Mouse (Mus musculus): Measurements from ENCODE around the gene Mex3d. TPM values are rescaled to one million over a fixed set of nuclear protein-coding genes. Genes with fewer than 3 reads are reported as not detected.

The Mex3d gene
- total and polyA plus RNA-seq, 3 experiments = 15.6 to 18.8 TPM; not detected in 1

DNA sequence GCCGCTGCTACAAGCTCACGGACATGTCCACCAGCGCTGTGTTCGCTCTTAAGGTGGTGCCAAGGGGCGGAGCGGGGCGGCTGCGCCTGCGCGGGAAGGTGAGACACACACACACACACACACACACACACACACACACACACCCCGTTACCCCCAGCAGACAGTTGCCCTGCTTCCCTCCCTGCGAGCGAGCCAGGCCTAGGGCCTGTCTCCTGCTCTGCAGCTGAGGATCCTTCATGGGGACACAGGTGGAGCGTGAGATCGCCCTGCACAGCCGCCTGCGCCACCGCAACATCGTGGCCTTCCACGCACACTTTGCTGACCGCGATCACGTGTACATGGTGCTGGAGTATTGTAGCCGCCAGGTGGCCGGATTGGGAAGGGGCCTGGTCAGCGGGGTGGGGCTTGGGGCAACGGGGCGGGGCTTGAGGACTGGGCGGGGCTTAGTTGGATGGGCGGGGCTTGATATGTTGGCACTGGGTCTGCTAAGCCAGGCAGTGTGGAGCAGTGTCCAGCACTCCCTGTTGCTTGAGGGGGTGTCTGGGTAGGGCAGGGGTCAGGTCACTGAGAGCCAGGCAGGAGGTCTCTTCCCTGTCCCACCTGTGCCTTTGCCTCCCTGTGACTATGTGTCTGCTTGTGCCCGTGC is 29.3 kb downstream of the Mex3d start:
- Histone ChIP-seq H3K4me1 (ENCODE audit: control insufficient read depth in 1 of 2, insufficient read depth in 2 of 2, low read length in 2 of 2) (peaks cover 4 to 5% of the 10 kb centered on the region in 2 experiments), H3K27me3 (ENCODE audit: control insufficient read depth in 1 of 2, insufficient read depth in 2 of 2, low read length in 2 of 2) (no peaks in the 10 kb centered on the region), H3K9me3 (replicated peaks; ENCODE audit: insufficient read depth, low read length) (no peaks in the 10 kb centered on the region), H3K9ac (ENCODE audit: control insufficient read depth, low read depth, low read length, poor library complexity, severe bottlenecking) (no peak overlapping the region), H3K79me2 (ENCODE audit: control insufficient read depth, insufficient read depth, low read length, poor library complexity) (no peaks in the 10 kb centered on the region), H3K27ac (ENCODE audit: control insufficient read depth, low read depth, low read length) (no peak overlapping the region), H3K36me3 (ENCODE audit: control insufficient read depth in 1 of 2, insufficient read depth in 2 of 2, low read length in 2 of 2) (peaks cover 0 to 1% of the 10 kb centered on the region in 2 experiments; a peak in 1 of 4 replicates), H3K4me3 (ENCODE audit: control insufficient read depth in 1 of 2, insufficient read depth in 1 of 2, low read depth in 2 of 2, low read length in 2 of 2) (no peak overlapping the region)
- DNase-seq (ENCODE audit: low read depth, low spot score) = no peak
- TF ChIP-seq POLR2A (IDR thresholded peaks at IDR 0.05; ENCODE audit: control insufficient read depth in 1 of 2, insufficient read depth in 1 of 2, low read depth in 1 of 2, low read length in 2 of 2, poor library complexity in 1 of 2) = no peak
- TF ChIP-seq TBP (IDR thresholded peaks at IDR 0.05; ENCODE audit: low read depth, low read length) = no peak
- TF ChIP-seq ZNF384 (IDR thresholded peaks at IDR 0.05; ENCODE audit: low read depth, low read length) = no peak
- no peak for TF ChIP-seq ELF1 (IDR thresholded peaks at IDR 0.05; ENCODE audit: low read depth, low read length)

DNA sequence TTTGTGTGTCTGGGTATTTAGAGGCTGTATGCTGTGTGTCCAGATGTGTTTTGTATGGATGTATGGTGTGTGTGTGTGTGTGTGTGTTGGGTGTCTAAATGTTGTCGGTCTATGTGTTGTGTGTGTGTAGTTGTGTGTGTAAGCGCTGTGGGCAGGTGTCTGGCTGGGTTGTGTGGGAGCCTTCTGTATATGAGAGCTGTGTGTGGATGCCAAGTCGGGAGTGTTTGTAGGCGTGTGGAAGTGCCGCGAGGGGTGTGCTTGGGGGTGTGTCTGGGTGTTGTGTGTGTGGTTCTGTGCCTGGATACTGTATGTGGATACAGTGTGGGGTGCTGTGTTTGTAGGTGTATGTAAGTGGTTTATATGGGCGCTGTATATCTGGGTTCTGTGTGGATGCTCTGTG is 30.1 kb downstream of the Mex3d start:
- Histone ChIP-seq H3K9ac (ENCODE audit: control insufficient read depth, low read depth, low read length, poor library complexity, severe bottlenecking) (no peak overlapping the region), H3K79me2 (ENCODE audit: control insufficient read depth, insufficient read depth, low read length, poor library complexity) (no peaks in the 10 kb centered on the region), H3K27ac (ENCODE audit: control insufficient read depth, low read depth, low read length) (no peak overlapping the region), H3K4me3 (ENCODE audit: control insufficient read depth in 1 of 2, insufficient read depth in 1 of 2, low read depth in 2 of 2, low read length in 2 of 2) (no peak overlapping the region), H3K4me1 (ENCODE audit: control insufficient read depth in 1 of 2, insufficient read depth in 2 of 2, low read length in 2 of 2) (peaks cover 11 to 13% of the 10 kb centered on the region in 2 experiments), H3K27me3 (ENCODE audit: control insufficient read depth in 1 of 2, insufficient read depth in 2 of 2, low read length in 2 of 2) (no peaks in the 10 kb centered on the region), H3K9me3 (replicated peaks; ENCODE audit: insufficient read depth, low read length) (no peaks in the 10 kb centered on the region), H3K36me3 (ENCODE audit: control insufficient read depth in 1 of 2, insufficient read depth in 2 of 2, low read length in 2 of 2) (peaks cover 0 to 7% of the 10 kb centered on the region in 2 experiments; a peak in 2 of 4 replicates)
- DNase-seq (ENCODE audit: low read depth, low spot score) = no peak
- no peak for TF ChIP-seq TAL1 (IDR thresholded peaks at IDR 0.05; ENCODE audit: low read length)
- no peak for TF ChIP-seq BHLHE40 (IDR thresholded peaks at IDR 0.05; ENCODE audit: borderline replicate concordance, low read depth, low read length)
- no peak for TF ChIP-seq USF1 (IDR thresholded peaks at IDR 0.05; ENCODE audit: low read depth, low read length)
- TF ChIP-seq ZNF384 (IDR thresholded peaks at IDR 0.05; ENCODE audit: low read depth, low read length) = no peak
- TF ChIP-seq ZKSCAN1 (IDR thresholded peaks at IDR 0.05; ENCODE audit: low read depth, low read length) = no peak
- TF ChIP-seq MEF2A (IDR thresholded peaks at IDR 0.05; ENCODE audit: extremely low read depth, insufficient replicate concordance, low read depth, low read length, poor library complexity, severe bottlenecking) = no peak
- TF ChIP-seq MXI1 (IDR thresholded peaks at IDR 0.05; ENCODE audit: low read depth, low read length) = no peak
- no peak for TF ChIP-seq SMC3 (IDR thresholded peaks at IDR 0.05; ENCODE audit: low read depth, low read length)
- no peak for TF ChIP-seq UBTF (IDR thresholded peaks at IDR 0.05; ENCODE audit: borderline replicate concordance, insufficient read depth, low read depth, low read length)
- TF ChIP-seq CHD1 (IDR thresholded peaks at IDR 0.05; ENCODE audit: low read depth, low read length) = no peak
- no peak for TF ChIP-seq CHD2 (IDR thresholded peaks at IDR 0.05; ENCODE audit: low read length)
- no peak for TF ChIP-seq TCF12 (IDR thresholded peaks at IDR 0.05; ENCODE audit: low read depth, low read length)
- TF ChIP-seq ETS1 (IDR thresholded peaks at IDR 0.05; ENCODE audit: low read depth, low read length) = no peak
- TF ChIP-seq SIN3A (IDR thresholded peaks at IDR 0.05; ENCODE audit: low read length) = no peak
- no peak for TF ChIP-seq RAD21 (IDR thresholded peaks at IDR 0.05; ENCODE audit: low read depth, low read length)
- no peak for TF ChIP-seq E2F4 (IDR thresholded peaks at IDR 0.05; ENCODE audit: borderline replicate concordance, low read depth, low read length)
